ENCODE assay signal across 35 mouse cellular contexts in the genomic region with DNA sequence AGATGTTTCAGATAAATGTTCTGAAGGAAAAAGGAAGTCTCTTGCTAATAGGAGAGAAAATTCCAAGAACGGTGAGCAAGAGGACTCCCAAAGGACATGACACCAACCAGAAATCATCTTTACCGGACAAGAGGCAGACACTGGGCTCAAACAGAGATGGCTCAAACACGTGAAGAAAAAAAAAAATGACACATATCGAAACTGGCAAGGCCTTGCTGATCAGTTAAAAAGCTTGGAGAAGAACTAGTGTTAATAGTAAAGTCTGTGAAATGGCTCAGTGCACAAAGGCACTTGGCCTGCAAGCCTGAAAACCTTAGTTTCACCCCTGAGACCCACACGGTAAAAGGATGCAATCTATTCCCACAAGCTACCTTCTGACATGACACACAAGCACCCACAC. TPM values are rescaled to one million over a fixed set of nuclear protein-coding genes. Genes with fewer than 3 reads are reported as not detected.
"Had no signal": no experiment of that assay in that cellular context is flagged by ENCODE, and none has a peak within 500 bp of the region (broad histone marks: within the 10 kb centered on the region; RNA-seq: fewer than 3 reads in every experiment).

No protein-coding gene starts in this region.

- H3K4me3 ChIP-seq: limb, embryonic 10.5 days; limb, embryonic 12.5 days; limb, embryonic 13.5 days; limb, embryonic 15.5 days; liver, embryonic 12.5 days; liver, embryonic 13.5 days; liver, embryonic 15.5 days; lung, embryonic 15.5 days; megakaryocyte, embryonic 14.5 days; midbrain, embryonic 10.5 days; midbrain, embryonic 12.5 days; midbrain, embryonic 13.5 days; midbrain, embryonic 15.5 days; myocyte; neural tube, embryonic 12.5 days had no signal

- H3K27ac ChIP-seq: limb, embryonic 10.5 days; limb, embryonic 12.5 days; limb, embryonic 13.5 days; limb, embryonic 15.5 days; liver, embryonic 12.5 days; liver, embryonic 13.5 days; liver, embryonic 14.5 days; liver, embryonic 15.5 days; lung, embryonic 15.5 days; macrophage; midbrain, embryonic 10.5 days; midbrain, embryonic 12.5 days; midbrain, embryonic 13.5 days; midbrain, embryonic 15.5 days; neural tube, embryonic 12.5 days had no signal

- ATAC-seq: liver, embryonic 12.5 days; liver, postnatal 0 days; lung, postnatal 0 days; midbrain, embryonic 13.5 days; midbrain, embryonic 15.5 days; midbrain, embryonic 16.5 days had no signal

- DNase-seq: left cerebral cortex, postnatal 4 days; liver; liver, embryonic 13.5 days; liver, postnatal 0 days; lung, adult 18-20 months; lung, adult 2 months; lung, embryonic 14.5 days; lung, postnatal 10 days; lung, postnatal 14 days; lung, postnatal 36 days; lung, postnatal 4 days; midbrain, embryonic 14.5 days had no signal

- H3K9ac ChIP-seq: limb, embryonic 12.5 days; limb, embryonic 13.5 days; limb, embryonic 15.5 days; liver, embryonic 12.5 days; liver, embryonic 13.5 days; liver, embryonic 14.5 days; liver, embryonic 15.5 days; liver, postnatal 0 days; lung, embryonic 14.5 days; lung, embryonic 15.5 days; midbrain, embryonic 12.5 days; midbrain, embryonic 13.5 days; midbrain, embryonic 15.5 days; neural tube, embryonic 12.5 days had no signal

- H3K36me3 ChIP-seq: limb, embryonic 10.5 days; limb, embryonic 12.5 days; limb, embryonic 13.5 days; limb, embryonic 15.5 days; liver, embryonic 12.5 days; liver, embryonic 13.5 days; liver, embryonic 15.5 days; lung, embryonic 15.5 days; midbrain, embryonic 10.5 days; midbrain, embryonic 12.5 days; midbrain, embryonic 13.5 days; midbrain, embryonic 15.5 days; neural tube, embryonic 12.5 days had no signal

- H3K4me2 ChIP-seq: limb, embryonic 12.5 days; limb, embryonic 13.5 days; limb, embryonic 15.5 days; liver, embryonic 11.5 days; liver, embryonic 12.5 days; liver, embryonic 13.5 days; liver, embryonic 15.5 days; lung, embryonic 14.5 days; lung, embryonic 15.5 days; midbrain, embryonic 11.5 days; midbrain, embryonic 12.5 days; midbrain, embryonic 13.5 days; midbrain, embryonic 15.5 days; neural tube, embryonic 12.5 days had no signal

- H3K4me1 ChIP-seq: limb, embryonic 12.5 days; limb, embryonic 13.5 days; limb, embryonic 15.5 days; liver, embryonic 12.5 days; liver, embryonic 13.5 days; liver, embryonic 15.5 days; lung, embryonic 15.5 days; megakaryocyte, embryonic 14.5 days; midbrain, embryonic 10.5 days; midbrain, embryonic 12.5 days; midbrain, embryonic 13.5 days; midbrain, embryonic 15.5 days; neural tube, embryonic 12.5 days had no signal

- H3K27me3 ChIP-seq: limb, embryonic 12.5 days; limb, embryonic 13.5 days; limb, embryonic 15.5 days; liver, embryonic 12.5 days; liver, embryonic 13.5 days; liver, embryonic 15.5 days; lung, embryonic 15.5 days; megakaryocyte, embryonic 14.5 days; midbrain, embryonic 12.5 days; midbrain, embryonic 13.5 days; midbrain, embryonic 15.5 days; neural tube, embryonic 12.5 days had no signal

- H3K9me3 ChIP-seq: limb, embryonic 10.5 days; limb, embryonic 12.5 days; limb, embryonic 13.5 days; limb, embryonic 15.5 days; liver, embryonic 12.5 days; liver, embryonic 13.5 days; liver, embryonic 15.5 days; lung, embryonic 15.5 days; megakaryocyte, embryonic 14.5 days; midbrain, embryonic 10.5 days; midbrain, embryonic 12.5 days; midbrain, embryonic 13.5 days; midbrain, embryonic 15.5 days; neural tube, embryonic 12.5 days had no signal

RNA-seq across cellular contexts. Expression of gene Il31ra, which starts 23.4 kb away (rescaled TPM):
- total RNA-seq: left cerebral cortex, postnatal 4 days; liver, adult 2 months had no signal
- polyA plus RNA-seq: limb, embryonic 11.5 days; limb, embryonic 12.5 days; liver, adult 2 months; lung, embryonic 14.5 days; lung, embryonic 15.5 days; lung, embryonic 16.5 days; lung, postnatal 0 days; macrophage; midbrain, embryonic 10.5 days; midbrain, embryonic 11.5 days; midbrain, embryonic 12.5 days; midbrain, embryonic 13.5 days; midbrain, embryonic 14.5 days; midbrain, embryonic 15.5 days; myocyte had no signal
